Mouse (Mus musculus) testis, adult 2 months (tissue): Measurements from ENCODE around the gene Nr1h4. TPM values are rescaled to one million over a fixed set of nuclear protein-coding genes. Genes with fewer than 3 reads are reported as not detected.

ENCODE experiments used
- H3K27ac ChIP-seq: fragments of 200-500 bp; 2 replicates; pipeline ENCODE4 v1.5.1; 2012; ENCODE audit warnings: low read depth, low read length; ENCODE audit not compliant: control insufficient read depth, insufficient read depth
- H3K27me3 ChIP-seq: fragments of 200-500 bp; 2 replicates; pipeline ENCODE4 v1.6.1; 2012; ENCODE audit warnings: mild to moderate bottlenecking, low read length, moderate library complexity; ENCODE audit not compliant: control insufficient read depth, insufficient read depth
- H3K36me3 ChIP-seq: fragments of 200-500 bp; 2 replicates; pipeline ENCODE4 v1.6.1; 2012; ENCODE audit warnings: mild to moderate bottlenecking, low read length; ENCODE audit not compliant: control insufficient read depth, insufficient read depth
- H3K4me1 ChIP-seq: fragments of 200-500 bp; 2 replicates; pipeline ENCODE4 v1.6.1; 2012; ENCODE audit warnings: low read length; ENCODE audit not compliant: control insufficient read depth, insufficient read depth
- H3K4me3 ChIP-seq: fragments of 200-500 bp; 2 replicates; pipeline ENCODE4 v1.5.1; 2012; ENCODE audit warnings: low read depth, mild to moderate bottlenecking, low read length, moderate library complexity, mixed read lengths; ENCODE audit not compliant: control insufficient read depth
- CTCF ChIP-seq: fragments of 200-500 bp; IDR thresholded peaks from 2 replicates; pipeline ENCODE4 v1.5.1; 2012; ENCODE audit warnings: low read depth, mild to moderate bottlenecking, inconsistent platforms, low read length, moderate library complexity; ENCODE audit not compliant: control insufficient read depth, insufficient read depth, insufficient replicate concordance
- POLR2A ChIP-seq: fragments of 200-500 bp; IDR thresholded peaks from 2 replicates; pipeline ENCODE4 v1.6.1; 2012; ENCODE audit warnings: low read depth, mild to moderate bottlenecking, inconsistent platforms, low read length, moderate library complexity; ENCODE audit not compliant: control insufficient read depth
- polyA plus RNA-seq: library from polyadenylated mRNA; depleted of rRNA; stranded (reverse); fragments of >200 nt; gene quantifications from 2 replicates; pipeline ENCODE4 v1.2.3, GENCODE M21; 2012

The Nr1h4 gene
- polyA plus RNA-seq, 1 experiment = 0.26 TPM

GRCm38 (mm10) chr10:89490250-89490649, 43.1 kb downstream of the Nr1h4 start:
- TF ChIP-seq POLR2A (no peak), CTCF (no peak)
- H3K4me3 ChIP-seq = no peak overlapping the region
- H3K36me3 ChIP-seq = no peaks in the 10 kb centered on the region
- H3K27me3 ChIP-seq = no peaks in the 10 kb centered on the region
- H3K4me1 ChIP-seq = no peaks in the 10 kb centered on the region
- 0 out of 2 replicates have a peak overlapping the region, but pooled peaks have one; percentile 21 for H3K27ac ChIP-seq

GRCm38 (mm10) chr10:89489459-89489858, 43.9 kb downstream of the Nr1h4 start:
- Histone ChIP-seq H3K27me3 (no peaks in the 10 kb centered on the region), H3K27ac (no peak overlapping the region), H3K4me3 (no peak overlapping the region)

GRCm38 (mm10) chr10:89486995-89487742, 46.2 kb downstream of the Nr1h4 start:
- Histone ChIP-seq H3K4me1 (no peaks in the 10 kb centered on the region), H3K4me3 (no peak overlapping the region), H3K27me3 (no peaks in the 10 kb centered on the region), H3K36me3 (no peaks in the 10 kb centered on the region), H3K27ac (no peak overlapping the region)
- no peak for TF ChIP-seq POLR2A
- TF ChIP-seq CTCF = no peak

More at GRCm38 (mm10) chr10:89489459-89489858, 43.9 kb downstream of the Nr1h4 start:
- TF ChIP-seq POLR2A = no peak
- TF ChIP-seq CTCF = no peak
- Histone ChIP-seq H3K36me3 (no peaks in the 10 kb centered on the region), H3K4me1 (no peaks in the 10 kb centered on the region)

GRCm38 (mm10) chr10:89484907-89485306, 48.5 kb downstream of the Nr1h4 start:
- no peak overlapping the region for H3K4me3 ChIP-seq
- TF ChIP-seq POLR2A (no peak), CTCF (no peak)
- H3K36me3 ChIP-seq = no peaks in the 10 kb centered on the region
- H3K4me1 ChIP-seq = no peaks in the 10 kb centered on the region
- no peaks in the 10 kb centered on the region for H3K27me3 ChIP-seq
- H3K27ac ChIP-seq = no peak overlapping the region

- Histone ChIP-seq H3K27ac (no peak overlapping the region), H3K27me3 (no peaks in the 10 kb centered on the region)
- TF ChIP-seq CTCF (no peak), POLR2A (no peak)
Measured at GRCm38 (mm10) chr10:89483812-89484602, 49.4 kb downstream of the Nr1h4 start.

GRCm38 (mm10) chr10:89483113-89483512, 50.3 kb downstream of the Nr1h4 start:
- peak overlapping the region; percentile 11 for H3K4me3 ChIP-seq
- H3K36me3 ChIP-seq = no peaks in the 10 kb centered on the region
- H3K27ac ChIP-seq = no peak overlapping the region
- no peaks in the 10 kb centered on the region for H3K4me1 ChIP-seq
- no peaks in the 10 kb centered on the region for H3K27me3 ChIP-seq
- no peak for TF ChIP-seq POLR2A
- TF ChIP-seq CTCF = no peak

More at GRCm38 (mm10) chr10:89483812-89484602, 49.4 kb downstream of the Nr1h4 start:
- Histone ChIP-seq H3K36me3 (no peaks in the 10 kb centered on the region), H3K4me1 (no peaks in the 10 kb centered on the region), H3K4me3 (no peak overlapping the region)

GRCm38 (mm10) chr10:89482142-89482681, 51.2 kb downstream of the Nr1h4 start:
- Histone ChIP-seq H3K27ac (no peak overlapping the region), H3K4me3 (no peak overlapping the region), H3K4me1 (no peaks in the 10 kb centered on the region), H3K36me3 (no peaks in the 10 kb centered on the region), H3K27me3 (no peaks in the 10 kb centered on the region)
- TF ChIP-seq POLR2A (no peak), CTCF (no peak)
